27 mouse cellular contexts compared by ENCODE assay signal in the genomic region with DNA sequence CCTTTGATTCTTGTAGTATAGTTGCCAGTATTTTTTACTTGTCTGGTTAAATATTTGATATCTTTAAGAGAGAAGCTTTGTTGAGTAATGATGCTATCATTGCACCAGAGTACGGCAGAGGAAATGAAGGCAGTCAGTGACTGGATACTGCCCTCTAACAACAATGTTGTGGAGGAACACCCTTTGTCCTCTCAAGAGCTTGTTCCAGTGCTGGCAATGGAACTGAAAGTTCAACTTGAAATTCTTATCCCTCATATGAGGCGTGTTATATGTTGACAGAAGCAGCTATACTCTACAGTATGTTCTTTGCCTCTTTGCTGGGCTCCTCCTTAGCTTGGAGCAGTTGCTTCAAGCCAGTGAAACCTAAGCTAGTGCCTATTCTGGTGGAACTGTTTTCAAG.
DNase-seq lines count a peak whose midpoint lies in the region; ATAC-seq and TF ChIP-seq lines count a peak whose summit lies in the region.
"Had no signal": no experiment of that assay in that cellular context is flagged by ENCODE, and none has a peak within 500 bp of the region (broad histone marks: within the 10 kb centered on the region; RNA-seq: fewer than 3 reads in every experiment).

No protein-coding gene starts in this region.

- WGBS in stomach, postnatal 0 days: 62% methylated on average over 2 of the region's 2 CpGs

- ATAC-seq in stomach, postnatal 0 days (ENCODE audit: low FRiP score, low TSS enrichment): 0 out of 2 replicates have a peak, but pooled peaks have one; percentile 18
- ATAC-seq: CD4-positive, CD25-positive, alpha-beta regulatory T cell, adult 4 months; forebrain, embryonic 14.5 days; forebrain, postnatal 0 days; hindbrain, postnatal 0 days; inflammation-experienced regulatory T-cells, adult 6 months; Patski had no signal

- DNase-seq in heart, adult 11 months: peak; percentile 19
- DNase-seq in heart, postnatal 25 days (ENCODE audit: low spot score): no peak
- DNase-seq in lung, postnatal 36 days: peak; percentile 34
- no peak for DNase-seq in lung, postnatal 4 days
- no peak for DNase-seq in stomach, postnatal 0 days (ENCODE audit: low spot score)
- no peak for DNase-seq in left cerebral cortex, postnatal 4 days
- DNase-seq: adrenal gland, postnatal 14 days; cerebellum, adult 11 months; cerebellum, adult 2 months; cerebellum, adult 9-11 months; cerebellum, postnatal 25 days; forebrain, postnatal 0 days; gastrocnemius, adult 2 months; gastrocnemius, postnatal 14 days; heart, adult 18-20 months; heart, postnatal 10 days; heart, postnatal 4 days had no signal

- TF ChIP-seq CTCF in stomach, postnatal 0 days (IDR thresholded peaks at IDR 0.05; ENCODE audit: low read depth): peak; percentile 20; the same call in 1 of the 2 replicates

- H3K4me1 ChIP-seq in stomach, postnatal 0 days (replicated peaks; ENCODE audit: control insufficient read depth, insufficient read depth): no peaks in the 10 kb centered on the region
- H3K4me1 ChIP-seq: embryonic facial prominence, embryonic 12.5 days; embryonic facial prominence, embryonic 15.5 days; heart, embryonic 15.5 days had no signal

- H3K4me3 ChIP-seq in stomach, postnatal 0 days (ENCODE audit: low read depth, low read length): no peak overlapping the region
- H3K4me3 ChIP-seq: embryonic facial prominence, embryonic 12.5 days; embryonic facial prominence, embryonic 15.5 days; gastrocnemius, adult 2 months; heart, embryonic 12.5 days; heart, embryonic 15.5 days had no signal

- intact Hi-C loops in heart, postnatal 25 days (cut with DNase I): no loop called here
- intact Hi-C loops in left cerebral cortex, postnatal 4 days (cut with DNase I): no loop called here

- no peak overlapping the region for H3K9ac ChIP-seq in stomach, postnatal 0 days (ENCODE audit: low read length)
- H3K9ac ChIP-seq: embryonic facial prominence, embryonic 12.5 days; embryonic facial prominence, embryonic 15.5 days; forebrain, postnatal 0 days; heart, embryonic 12.5 days; heart, embryonic 15.5 days; hindbrain, embryonic 14.5 days had no signal

- H3K36me3 ChIP-seq in stomach, postnatal 0 days (ENCODE audit: control insufficient read depth, insufficient read depth, low read length): 0 out of 2 replicates have a peak, but pooled peaks cover 4% of the 10 kb centered on the region

- no peak overlapping the region for H3K4me2 ChIP-seq in stomach, postnatal 0 days (replicated peaks; ENCODE audit: low read depth)
- H3K4me2 ChIP-seq: embryonic facial prominence, embryonic 12.5 days; embryonic facial prominence, embryonic 15.5 days; heart, embryonic 12.5 days; heart, embryonic 15.5 days; hindbrain, embryonic 14.5 days had no signal

- H3K27ac ChIP-seq in stomach, postnatal 0 days (replicated peaks): no peak overlapping the region
- H3K27ac ChIP-seq: embryonic facial prominence, embryonic 12.5 days; embryonic facial prominence, embryonic 15.5 days; gastrocnemius, adult 2 months; heart, embryonic 15.5 days; hindbrain, embryonic 14.5 days; hindbrain, postnatal 0 days had no signal

- no peaks in the 10 kb centered on the region for H3K9me3 ChIP-seq in stomach, postnatal 0 days (ENCODE audit: control insufficient read depth, low read length)
- H3K9me3 ChIP-seq: embryonic facial prominence, embryonic 12.5 days; embryonic facial prominence, embryonic 15.5 days; heart, embryonic 12.5 days; heart, embryonic 15.5 days had no signal

- no peaks in the 10 kb centered on the region for H3K27me3 ChIP-seq in stomach, postnatal 0 days (ENCODE audit: control insufficient read depth, insufficient read depth, low read length)
- H3K27me3 ChIP-seq: embryonic facial prominence, embryonic 12.5 days; embryonic facial prominence, embryonic 15.5 days; heart, embryonic 12.5 days; heart, embryonic 15.5 days; Patski had no signal

- TF ChIP-seq EP300 in stomach, postnatal 0 days (optimal IDR thresholded peaks at IDR 0.05): no peak

Comparison
In these comparisons a context has a peak if more than half of its experiments do, and no peak if none do; other contexts are left out.
1. DNase-seq: peak in heart, adult 11 months (single experiment) and lung, postnatal 36 days (single experiment); none in heart, postnatal 25 days (single experiment), lung, postnatal 4 days (0 of 2), stomach, postnatal 0 days (single experiment) and left cerebral cortex, postnatal 4 days (single experiment).